Mouse (Mus musculus) lung, embryonic 15.5 days (tissue): Measurements from ENCODE around the gene Dpp6. TPM values are rescaled to one million over a fixed set of nuclear protein-coding genes. Genes with fewer than 3 reads are reported as not detected.

Experiments used
- ATAC-seq: fragments of 200-750 bp; cut with Nextera tagmentation; 2 replicates; pipeline ENCODE4 v1.8.0; 2017; ENCODE audit warnings: moderate number of reproducible peaks, borderline replicate concordance; ENCODE audit not compliant: low FRiP score, low TSS enrichment; ENCODE audit errors: extremely low read depth
- H3K27ac ChIP-seq: fragments of 300-500 bp; sonication (generic); 2 replicates; pipeline ENCODE4 v1.5.1; 2015; ENCODE audit warnings: moderate library complexity, mild to moderate bottlenecking, inconsistent platforms
- H3K27me3 ChIP-seq: fragments of 300-500 bp; sonication (generic); 2 replicates; pipeline ENCODE4 v1.6.1; 2015; ENCODE audit warnings: inconsistent platforms
- H3K36me3 ChIP-seq: fragments of 300-500 bp; sonication (generic); 2 replicates; pipeline ENCODE4 v1.6.1; 2015; ENCODE audit warnings: inconsistent platforms
- H3K4me1 ChIP-seq: fragments of 300-500 bp; sonication (generic); 2 replicates; pipeline ENCODE4 v1.6.1; 2015; ENCODE audit warnings: inconsistent platforms
- H3K4me2 ChIP-seq: fragments of 300-500 bp; sonication (generic); 2 replicates; pipeline ENCODE4 v1.6.1; 2015; ENCODE audit warnings: inconsistent platforms, mild to moderate bottlenecking, moderate library complexity
- H3K4me3 ChIP-seq: fragments of 300-500 bp; sonication (generic); 2 replicates; pipeline ENCODE4 v1.5.1; 2015; ENCODE audit warnings: mild to moderate bottlenecking, inconsistent platforms
- H3K9ac ChIP-seq: fragments of 300-500 bp; sonication (generic); 2 replicates; pipeline ENCODE4 v1.6.1; 2015; ENCODE audit warnings: inconsistent platforms
- H3K9me3 ChIP-seq: fragments of 300-500 bp; sonication (generic); 2 replicates; pipeline ENCODE4 v1.6.1; 2016; ENCODE audit warnings: inconsistent platforms
- WGBS: fragments of 180-500 bp; shearing (Covaris S2); methylation state at CpG from one replicate; pipeline ENCODE4 v1.1.7; 2015; 5-methylcytosine and 5-hydroxymethylcytosine counted together
- polyA plus RNA-seq: library from polyadenylated mRNA; unstranded; fragments of >200 nt; fragmentation: Nextera tagmentation; extraction: Ambion mirVana; gene quantifications from 2 replicates; pipeline ENCODE4 v1.2.1, GENCODE M21; 2015

Gene Dpp6
- polyA plus RNA-seq, 1 experiment from 2014 or later: 0.55 TPM

DNA sequence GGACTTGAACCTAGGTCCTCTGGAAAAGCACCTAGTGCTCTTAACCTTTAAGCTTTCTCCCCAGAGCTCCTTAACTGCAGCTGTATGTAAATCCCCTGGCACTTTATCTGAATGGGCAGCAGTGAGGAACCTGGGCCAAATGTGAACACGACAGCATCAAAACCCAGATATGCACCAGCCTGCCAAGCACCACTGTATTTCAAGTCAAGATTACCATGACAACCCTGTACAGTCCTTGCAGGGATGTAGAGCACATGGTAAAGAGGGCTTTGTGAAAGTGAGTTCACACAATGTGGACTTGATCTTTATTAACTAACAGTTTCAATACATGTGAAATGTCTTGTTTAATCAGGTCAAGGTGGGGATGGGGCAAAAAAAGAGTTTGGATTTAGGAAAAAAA, 162.3 kb downstream of the Dpp6 start:
- no peaks in the 10 kb centered on the region for H3K27me3 ChIP-seq
- H3K4me3 ChIP-seq: no peak overlapping the region
- H3K4me2 ChIP-seq: no peak overlapping the region
- no peak overlapping the region for H3K27ac ChIP-seq
- H3K9me3 ChIP-seq: no peaks in the 10 kb centered on the region
- H3K36me3 ChIP-seq: no peaks in the 10 kb centered on the region
- no peaks in the 10 kb centered on the region for H3K4me1 ChIP-seq
- WGBS: 65% methylated on average over 1 of the region's 1 CpGs
- no peak for ATAC-seq
- no peak overlapping the region for H3K9ac ChIP-seq

DNA sequence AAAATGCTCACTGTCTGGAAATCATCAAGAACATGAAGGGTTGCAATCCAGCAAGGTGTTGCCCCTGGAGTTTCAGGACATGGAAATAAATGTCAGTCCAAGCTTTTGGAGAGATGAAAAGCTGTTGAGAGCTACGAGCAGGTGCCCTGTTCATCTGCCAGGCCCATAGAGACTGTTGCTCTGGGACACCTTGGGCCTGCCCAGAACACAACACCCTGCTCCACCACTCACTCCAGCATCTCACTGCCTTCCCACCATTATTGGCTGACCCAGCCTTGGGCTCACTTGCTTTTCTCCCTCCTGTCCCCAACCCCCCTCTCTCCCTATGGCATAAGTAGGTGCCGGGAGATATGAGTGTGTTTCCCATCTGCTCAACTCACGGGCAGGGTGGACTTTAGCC, 162.8 kb downstream of the Dpp6 start:
- Histone ChIP-seq H3K9ac (no peak overlapping the region), H3K4me2 (no peak overlapping the region), H3K4me1 (no peaks in the 10 kb centered on the region), H3K4me3 (no peak overlapping the region), H3K27ac (no peak overlapping the region), H3K36me3 (no peaks in the 10 kb centered on the region), H3K27me3 (no peaks in the 10 kb centered on the region), H3K9me3 (no peaks in the 10 kb centered on the region)
- ATAC-seq: no peak
- WGBS: 54% methylated on average over 3 of the region's 3 CpGs

DNA sequence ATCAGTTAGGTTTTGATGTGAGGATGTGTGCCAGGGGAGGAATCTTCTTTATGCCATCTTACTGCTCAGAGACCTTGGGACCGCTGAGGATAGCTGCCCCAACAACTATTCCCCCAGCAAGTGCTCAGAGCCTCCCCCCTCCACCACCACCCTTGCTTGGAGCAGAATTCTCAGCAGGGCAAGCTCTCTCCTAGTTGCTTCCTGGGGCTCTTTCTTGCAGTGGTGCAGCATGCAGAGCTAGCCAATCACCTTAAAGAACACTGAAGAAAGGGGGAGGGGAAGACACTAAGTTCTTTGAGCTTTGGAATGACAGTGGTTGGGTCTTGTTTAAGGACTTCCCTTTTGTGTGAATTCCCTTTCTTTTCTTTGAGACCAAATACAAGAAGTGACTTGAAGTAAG, 168.1 kb downstream of the Dpp6 start:
- no peaks in the 10 kb centered on the region for H3K4me1 ChIP-seq
- WGBS: 18% methylated on average over 1 of the region's 1 CpGs
- H3K27me3 ChIP-seq: no peaks in the 10 kb centered on the region
- H3K27ac ChIP-seq: no peak overlapping the region
- no peak overlapping the region for H3K9ac ChIP-seq
- ATAC-seq: no peak
- H3K36me3 ChIP-seq: no peaks in the 10 kb centered on the region
- H3K4me2 ChIP-seq: no peak overlapping the region
- no peaks in the 10 kb centered on the region for H3K9me3 ChIP-seq
- H3K4me3 ChIP-seq: no peak overlapping the region

DNA sequence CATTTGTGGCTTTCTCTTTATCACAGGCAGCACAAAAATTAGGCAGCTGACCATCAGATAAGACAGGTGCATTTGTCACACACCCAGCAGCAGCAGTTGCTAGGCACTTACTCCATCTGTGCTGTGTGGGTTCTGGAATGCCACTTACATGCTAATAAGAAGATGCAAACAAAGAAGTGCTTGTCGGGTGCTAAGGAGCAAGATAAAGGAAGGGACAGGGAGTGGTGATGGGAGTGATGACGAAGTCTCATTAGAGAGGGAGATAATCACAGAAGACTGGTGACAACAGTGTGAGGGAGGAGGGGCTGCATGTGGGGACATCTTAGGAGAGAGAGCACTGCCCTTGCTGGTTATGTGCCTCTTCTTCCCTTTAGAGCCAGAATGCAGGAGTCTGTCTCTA, 174.6 kb downstream of the Dpp6 start:
- no peaks in the 10 kb centered on the region for H3K4me1 ChIP-seq
- 26% methylated on average over 2 of the region's 2 CpGs for WGBS
- no peak overlapping the region for H3K4me3 ChIP-seq
- H3K4me2 ChIP-seq: no peak overlapping the region
- no peak for ATAC-seq
- no peaks in the 10 kb centered on the region for H3K27me3 ChIP-seq
- no peaks in the 10 kb centered on the region for H3K9me3 ChIP-seq
- H3K9ac ChIP-seq: no peak overlapping the region
- no peaks in the 10 kb centered on the region for H3K36me3 ChIP-seq
- no peak overlapping the region for H3K27ac ChIP-seq

DNA sequence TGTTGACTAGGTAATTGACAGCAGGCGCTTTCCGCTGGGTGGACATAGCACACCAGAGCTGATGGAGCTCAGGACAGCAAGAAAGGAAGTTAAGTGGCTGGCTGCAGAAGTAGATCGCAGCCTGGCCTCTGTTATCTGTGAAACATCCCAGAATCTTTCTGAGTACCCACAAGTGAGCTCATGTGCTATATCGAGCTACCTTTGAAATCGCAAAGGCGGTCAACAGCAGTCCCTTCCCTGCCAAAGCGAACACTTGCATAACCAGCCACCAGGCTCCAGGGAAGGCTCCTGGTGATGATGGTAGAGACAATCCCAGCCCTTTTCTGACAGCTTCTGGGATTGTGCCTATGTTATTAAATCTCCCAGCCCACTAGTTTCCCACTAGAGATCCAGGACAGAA, 186.5 kb downstream of the Dpp6 start:
- H3K4me2 ChIP-seq: no peak overlapping the region
- H3K9me3 ChIP-seq: no peaks in the 10 kb centered on the region
- no peak for ATAC-seq
- H3K27ac ChIP-seq: no peak overlapping the region
- no peaks in the 10 kb centered on the region for H3K4me1 ChIP-seq
- no peak overlapping the region for H3K9ac ChIP-seq
- no peak overlapping the region for H3K4me3 ChIP-seq
- H3K36me3 ChIP-seq: no peaks in the 10 kb centered on the region
- no peaks in the 10 kb centered on the region for H3K27me3 ChIP-seq
- 85% methylated on average over 7 of the region's 7 CpGs for WGBS

DNA sequence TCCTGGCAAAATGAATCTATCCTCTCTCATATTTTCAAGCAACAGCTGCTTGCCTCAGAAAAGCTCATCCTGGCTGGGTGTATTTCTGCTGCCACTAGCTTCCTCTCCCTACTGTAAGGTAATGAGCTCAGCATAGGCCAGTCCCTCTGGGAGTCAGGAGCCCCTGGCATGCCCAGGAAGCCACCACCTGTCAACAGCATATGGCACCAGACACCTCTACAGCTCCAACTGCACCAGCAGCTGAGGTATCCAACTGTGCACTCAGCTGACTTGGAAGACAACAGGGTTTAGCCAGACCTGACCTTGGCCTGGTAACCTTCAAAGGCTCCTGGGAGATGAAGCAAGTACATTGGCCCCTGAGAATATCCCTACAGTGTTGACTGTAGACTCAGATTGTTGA, 192.2 kb downstream of the Dpp6 start:
- no peaks in the 10 kb centered on the region for H3K4me1 ChIP-seq
- no peaks in the 10 kb centered on the region for H3K27me3 ChIP-seq
- no peak overlapping the region for H3K27ac ChIP-seq
- no peaks in the 10 kb centered on the region for H3K36me3 ChIP-seq
- H3K9ac ChIP-seq: no peak overlapping the region
- no peaks in the 10 kb centered on the region for H3K9me3 ChIP-seq
- H3K4me2 ChIP-seq: no peak overlapping the region
- no peak overlapping the region for H3K4me3 ChIP-seq
- ATAC-seq: no peak

DNA sequence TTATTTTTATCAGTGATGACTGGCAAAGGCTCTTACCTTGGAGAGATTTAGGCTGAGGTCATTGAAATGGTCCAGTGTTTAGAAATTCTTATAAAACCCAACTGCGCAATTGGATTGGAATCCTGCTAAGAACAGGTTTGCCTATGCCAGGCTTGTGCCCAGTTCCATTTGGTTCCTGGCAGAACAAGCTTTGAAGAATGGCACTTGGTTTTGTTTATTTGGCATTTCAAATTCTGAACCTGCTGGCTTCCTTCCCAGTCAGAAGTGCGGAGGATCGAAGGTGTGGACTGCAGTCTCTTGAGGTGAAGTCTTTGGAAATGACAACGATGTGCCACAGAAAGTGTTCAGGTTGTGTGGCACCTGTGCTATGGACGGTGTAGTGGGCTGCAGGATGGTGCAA, 193.6 kb downstream of the Dpp6 start:
- Histone ChIP-seq H3K27ac (no peak overlapping the region), H3K27me3 (no peaks in the 10 kb centered on the region), H3K4me2 (no peak overlapping the region), H3K9ac (no peak overlapping the region), H3K9me3 (no peaks in the 10 kb centered on the region), H3K36me3 (no peaks in the 10 kb centered on the region), H3K4me3 (no peak overlapping the region), H3K4me1 (no peaks in the 10 kb centered on the region)
- no peak for ATAC-seq
- WGBS: 72% methylated on average over 5 of the region's 5 CpGs

DNA sequence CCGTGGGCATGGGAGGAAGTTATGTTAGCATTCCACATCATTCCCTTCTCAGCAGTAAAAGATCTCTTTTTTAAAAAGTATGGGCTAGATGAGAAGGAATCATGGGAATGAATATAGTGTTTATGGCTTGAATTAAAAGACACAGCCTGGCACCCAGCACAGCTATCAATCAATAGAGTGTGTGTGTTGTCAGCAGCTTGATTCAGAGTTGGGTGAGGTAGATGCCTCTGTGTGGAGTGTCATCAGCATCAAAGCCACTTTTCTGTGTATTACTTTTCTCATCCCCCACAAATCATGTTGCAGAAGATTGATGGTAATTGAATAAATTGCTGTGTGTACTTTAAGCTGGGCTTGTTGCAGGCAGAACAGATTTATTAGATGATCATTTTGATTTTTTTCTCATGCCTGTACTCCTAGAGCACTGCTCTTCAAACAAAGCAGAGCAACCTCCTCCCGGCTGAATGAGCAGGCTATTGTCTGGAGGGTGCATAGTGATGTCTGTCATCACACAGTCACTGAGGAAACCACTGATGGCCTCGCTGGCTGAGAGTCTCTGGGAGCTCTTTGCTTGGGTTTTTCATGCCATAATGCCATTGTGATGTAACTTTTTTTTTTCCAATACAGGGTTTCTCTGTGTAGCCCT, 201.4 kb downstream of the Dpp6 start:
- no peak overlapping the region for H3K4me3 ChIP-seq
- no peaks in the 10 kb centered on the region for H3K4me1 ChIP-seq
- H3K9ac ChIP-seq: no peak overlapping the region
- H3K36me3 ChIP-seq: no peaks in the 10 kb centered on the region
- no peaks in the 10 kb centered on the region for H3K9me3 ChIP-seq
- WGBS: 47% methylated on average over 3 of the region's 3 CpGs
- H3K27ac ChIP-seq: no peak overlapping the region
- no peaks in the 10 kb centered on the region for H3K27me3 ChIP-seq
- no peak overlapping the region for H3K4me2 ChIP-seq
- no peak for ATAC-seq

DNA sequence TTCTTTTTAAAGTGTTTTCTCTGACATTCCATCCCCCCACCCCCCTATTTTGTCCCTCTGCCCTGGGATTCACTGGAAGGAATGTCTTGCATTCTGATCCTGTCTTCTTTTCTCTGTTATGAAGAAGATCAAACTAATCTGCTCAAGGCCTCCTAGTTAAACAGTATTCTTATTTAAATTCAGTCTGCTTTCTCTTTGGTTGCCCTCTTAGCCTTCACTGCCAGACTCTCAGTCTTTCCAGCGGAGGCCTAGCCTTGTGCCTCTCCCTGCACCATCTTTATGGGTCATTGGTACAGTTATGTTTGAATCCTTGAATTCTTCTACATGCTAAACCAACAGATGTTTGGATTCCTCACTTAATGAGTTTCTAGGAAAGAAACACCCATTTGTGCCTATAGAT, 211.6 kb downstream of the Dpp6 start:
- no peak overlapping the region for H3K27ac ChIP-seq
- no peak overlapping the region for H3K4me2 ChIP-seq
- H3K9me3 ChIP-seq: no peaks in the 10 kb centered on the region
- ATAC-seq: no peak
- H3K4me3 ChIP-seq: no peak overlapping the region
- no peaks in the 10 kb centered on the region for H3K4me1 ChIP-seq
- 72% methylated on average over 1 of the region's 1 CpGs for WGBS
- no peak overlapping the region for H3K9ac ChIP-seq
- H3K36me3 ChIP-seq: no peaks in the 10 kb centered on the region
- no peaks in the 10 kb centered on the region for H3K27me3 ChIP-seq

DNA sequence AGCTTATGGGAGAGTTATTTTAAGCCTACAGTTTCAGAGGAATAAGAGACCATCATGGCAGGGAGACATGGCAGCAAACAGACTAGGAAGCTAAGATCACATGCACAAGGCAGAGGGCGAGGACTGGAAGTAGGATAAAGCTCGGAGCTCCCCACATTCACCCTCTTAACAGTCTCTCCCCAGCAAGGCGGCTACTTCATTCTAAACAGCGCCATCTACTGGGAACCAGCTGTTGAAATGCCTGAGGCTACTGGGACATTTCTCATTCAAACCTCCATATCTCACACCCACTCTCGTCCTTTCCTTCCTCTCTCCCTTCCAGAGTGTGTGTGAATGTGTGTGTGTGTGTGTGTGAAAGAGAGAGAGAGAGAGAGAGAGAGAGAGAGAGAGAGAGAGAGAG, 212.8 kb downstream of the Dpp6 start:
- Histone ChIP-seq H3K4me3 (no peak overlapping the region), H3K27me3 (no peaks in the 10 kb centered on the region), H3K4me2 (no peak overlapping the region), H3K36me3 (no peaks in the 10 kb centered on the region), H3K4me1 (no peaks in the 10 kb centered on the region), H3K27ac (no peak overlapping the region), H3K9ac (no peak overlapping the region), H3K9me3 (no peaks in the 10 kb centered on the region)
- ATAC-seq: no peak
- 9% methylated on average over 5 of the region's 5 CpGs for WGBS

DNA sequence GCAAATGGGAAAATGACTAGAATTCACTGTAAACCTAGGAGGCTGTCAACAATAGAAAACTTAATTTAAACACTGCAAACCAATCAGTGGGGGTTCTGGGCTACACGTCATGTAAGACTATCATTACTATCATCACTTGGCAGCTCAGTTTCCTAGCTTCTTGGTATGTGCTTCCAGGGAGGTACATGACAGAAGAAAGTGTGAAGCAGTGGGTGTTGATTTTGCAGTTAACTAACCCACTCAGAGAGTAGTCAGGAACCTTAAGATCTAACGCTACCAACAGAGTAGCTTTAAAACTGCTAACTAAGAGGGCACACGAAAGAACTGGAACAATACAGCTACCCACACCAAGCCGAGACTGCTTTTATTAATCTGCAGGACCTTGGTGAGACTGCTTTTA, 217.9 kb downstream of the Dpp6 start:
- no peak for ATAC-seq
- no peaks in the 10 kb centered on the region for H3K4me1 ChIP-seq
- H3K27me3 ChIP-seq: no peaks in the 10 kb centered on the region
- H3K9me3 ChIP-seq: no peaks in the 10 kb centered on the region
- H3K4me3 ChIP-seq: no peak overlapping the region
- H3K36me3 ChIP-seq: no peaks in the 10 kb centered on the region
- no peak overlapping the region for H3K27ac ChIP-seq
- no peak overlapping the region for H3K4me2 ChIP-seq
- H3K9ac ChIP-seq: no peak overlapping the region
- 59% methylated on average over 4 of the region's 4 CpGs for WGBS

DNA sequence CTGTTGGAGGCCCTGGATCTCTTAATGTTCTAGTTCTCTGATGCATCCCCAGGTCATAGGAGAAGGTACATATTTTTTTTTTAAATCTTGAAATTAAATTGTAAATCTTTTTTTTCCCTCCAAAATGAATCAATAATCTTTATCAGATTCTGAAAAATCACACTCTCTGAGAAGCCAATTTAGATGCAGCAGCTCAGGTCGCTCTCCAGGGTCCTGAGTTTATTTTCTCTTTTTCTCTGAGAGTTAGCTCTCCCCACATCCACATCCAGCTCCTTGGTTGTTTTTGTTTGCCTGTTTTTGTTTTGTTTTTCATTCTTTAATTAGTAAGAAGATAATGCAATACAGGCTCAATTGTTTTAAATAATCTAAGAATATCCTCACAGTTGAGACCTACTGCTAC, 218.3 kb downstream of the Dpp6 start:
- WGBS: 21% methylated on average over 1 of the region's 1 CpGs
- Histone ChIP-seq H3K4me3 (no peak overlapping the region), H3K9ac (no peak overlapping the region), H3K4me1 (no peaks in the 10 kb centered on the region), H3K4me2 (no peak overlapping the region), H3K27me3 (no peaks in the 10 kb centered on the region), H3K36me3 (no peaks in the 10 kb centered on the region), H3K27ac (no peak overlapping the region), H3K9me3 (no peaks in the 10 kb centered on the region)
- no peak for ATAC-seq

DNA sequence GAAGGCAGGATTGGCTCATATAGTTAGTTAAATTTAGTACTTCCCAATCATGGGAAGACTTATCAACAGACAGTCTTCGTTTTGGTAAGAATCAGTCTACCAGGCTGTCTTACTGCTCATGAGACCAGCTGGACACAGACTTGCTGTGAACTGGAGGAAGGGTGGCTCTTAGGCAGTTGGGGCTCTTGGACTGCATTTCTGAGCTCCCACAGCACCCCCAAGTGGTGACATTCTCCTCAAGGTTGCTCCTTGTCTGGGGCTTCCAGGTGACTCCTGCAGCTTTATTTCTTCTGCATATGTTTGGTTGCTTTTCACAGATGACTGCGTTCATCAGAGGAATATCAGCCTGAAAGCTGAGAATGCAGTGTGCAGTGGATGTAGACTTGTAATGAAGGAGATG, 218.9 kb downstream of the Dpp6 start:
- Histone ChIP-seq H3K27ac (no peak overlapping the region), H3K4me1 (no peaks in the 10 kb centered on the region), H3K36me3 (no peaks in the 10 kb centered on the region), H3K9ac (no peak overlapping the region), H3K27me3 (no peaks in the 10 kb centered on the region), H3K9me3 (no peaks in the 10 kb centered on the region), H3K4me2 (no peak overlapping the region), H3K4me3 (no peak overlapping the region)
- 26% methylated on average over 2 of the region's 2 CpGs for WGBS
- ATAC-seq: no peak
